Mouse (Mus musculus) T-helper 17 cell (primary cell): Measurements from ENCODE around the gene Pnck.

Source experiments
- in situ Hi-C, 2 experiments: fragments of 300-600 bp; cut with MboI, MseI; formaldehyde crosslinking; loops; 1 replicate in 1 of 2; 2 replicates in 1 of 2; pipeline ENCODE4 v1.15.1; 2025; ENCODE audit warnings: high pct_unique_total_duplicates in 2 of 2

Pnck gene

DNA sequence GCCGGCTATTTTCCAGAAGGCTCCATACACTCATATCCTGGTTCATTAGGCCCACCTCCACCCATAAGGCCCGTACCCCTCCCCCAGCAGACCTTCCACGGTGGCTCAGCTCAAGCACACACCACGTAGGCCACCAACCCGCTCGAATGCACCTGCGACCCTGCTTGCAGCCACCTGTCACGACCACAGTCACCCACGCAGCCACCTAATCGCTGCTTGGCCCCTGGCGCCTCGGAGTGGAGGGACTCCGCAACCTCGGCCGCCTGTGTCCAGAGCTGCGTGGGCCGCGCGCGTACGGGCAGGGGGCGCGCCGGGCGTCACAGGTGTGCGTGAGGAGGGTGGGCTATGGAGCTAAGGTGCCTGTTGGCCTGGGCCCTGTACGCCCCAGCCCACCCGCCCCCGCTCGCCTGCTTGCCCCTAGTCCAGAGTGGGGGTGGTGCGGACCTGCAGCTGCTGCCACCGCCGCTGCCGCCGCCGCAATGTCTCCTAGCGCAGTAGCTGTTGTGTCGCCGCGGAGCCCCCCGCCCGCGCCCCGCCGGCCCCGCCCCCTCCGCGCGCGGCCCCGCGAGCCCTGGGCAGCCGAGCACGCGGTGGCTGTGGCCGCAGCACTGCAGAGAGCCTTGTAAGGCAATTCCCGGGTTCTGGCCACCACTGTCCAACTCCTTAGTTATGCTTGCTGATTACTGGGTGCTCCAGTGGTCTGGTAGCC is at the start of gene Pnck:
Pnck (minus strand) TSS at position 543 of the 709 bp plus-strand sequence.
- in situ Hi-C loops = loop anchor here (5.0 to 25.0 kb wide), 3 partner anchors 67 to 647 kb away; no protein-coding TSS in a partner anchor

DNA sequence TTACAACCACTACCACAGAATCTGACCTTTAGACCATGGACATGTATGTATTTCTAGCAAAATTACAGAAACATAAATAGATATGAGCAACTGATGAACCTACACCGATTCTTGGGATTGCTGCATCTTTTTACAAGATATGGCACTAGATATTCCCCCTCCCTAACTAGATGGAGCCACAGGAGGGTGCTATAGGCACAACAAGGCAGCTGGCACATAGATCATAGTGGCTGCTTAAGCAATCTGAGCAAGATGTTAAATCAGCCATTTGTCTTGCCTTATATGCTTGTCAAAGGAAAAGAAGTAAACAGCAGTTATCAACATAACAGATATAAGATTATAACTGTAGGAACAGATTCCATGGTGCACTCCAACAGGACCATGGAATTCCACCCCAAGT is 40.6 kb upstream of the Pnck start:
- in situ Hi-C loops = no loop called here

DNA sequence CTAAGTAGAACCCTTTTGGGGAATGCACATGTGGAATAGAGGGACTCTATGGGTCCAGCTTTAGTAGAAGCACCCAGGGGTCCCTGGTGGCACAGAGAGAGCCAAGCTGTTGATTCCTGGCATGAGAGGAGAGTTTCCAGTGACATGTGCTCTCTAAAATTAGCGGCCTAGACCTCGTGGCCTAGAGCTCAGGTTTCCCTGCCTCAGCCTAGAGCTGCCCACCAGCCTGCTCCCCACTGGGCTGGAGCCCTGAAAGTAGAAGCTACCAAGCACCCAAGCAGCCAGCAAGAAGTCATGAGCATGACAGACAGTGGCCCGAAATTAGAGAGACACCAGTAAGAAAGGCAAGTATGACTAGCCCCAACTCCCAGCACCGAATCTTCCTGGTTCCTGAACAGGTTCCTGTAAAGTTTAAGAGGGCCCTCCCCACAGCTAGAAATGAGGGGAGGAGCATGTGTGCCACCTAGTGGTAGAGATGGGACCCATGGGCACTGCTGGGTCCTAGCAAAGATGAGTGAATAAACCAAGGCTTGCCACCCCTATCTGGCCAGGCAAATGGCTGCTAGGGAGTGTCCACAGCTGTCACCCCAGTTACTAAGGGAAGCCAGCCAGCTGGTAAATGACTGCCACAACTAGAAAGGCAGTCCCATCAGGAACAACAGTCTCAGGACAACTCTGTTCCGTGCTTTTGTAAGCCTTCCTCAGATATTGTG is 31.2 kb upstream of the Pnck start:
- in situ Hi-C loops = loop anchor here in 1 of 2 experiments (10.0 kb wide), 1 partner anchor 1434 kb away; no protein-coding TSS in a partner anchor

DNA sequence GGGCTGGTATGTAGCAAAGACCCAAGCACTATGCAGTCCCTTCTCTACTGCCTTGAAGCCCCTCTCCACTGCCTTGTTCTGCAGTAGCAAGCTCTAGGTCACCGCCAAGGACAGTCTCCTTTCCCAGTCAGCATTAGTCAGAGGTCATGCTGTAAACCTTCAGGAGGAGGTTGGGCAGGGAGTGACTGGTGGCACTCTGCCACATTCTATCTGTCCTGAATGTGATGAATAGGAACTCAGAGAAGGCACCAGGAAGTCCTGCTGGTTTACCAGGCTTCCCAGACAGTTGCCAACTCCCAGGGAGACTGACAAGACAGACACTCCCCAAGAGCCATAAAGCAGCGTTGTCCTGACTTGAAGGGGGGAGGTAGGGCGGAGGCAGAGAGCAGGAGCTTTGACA is 25.7 kb upstream of the Pnck start:
- in situ Hi-C loops = no loop called here

DNA sequence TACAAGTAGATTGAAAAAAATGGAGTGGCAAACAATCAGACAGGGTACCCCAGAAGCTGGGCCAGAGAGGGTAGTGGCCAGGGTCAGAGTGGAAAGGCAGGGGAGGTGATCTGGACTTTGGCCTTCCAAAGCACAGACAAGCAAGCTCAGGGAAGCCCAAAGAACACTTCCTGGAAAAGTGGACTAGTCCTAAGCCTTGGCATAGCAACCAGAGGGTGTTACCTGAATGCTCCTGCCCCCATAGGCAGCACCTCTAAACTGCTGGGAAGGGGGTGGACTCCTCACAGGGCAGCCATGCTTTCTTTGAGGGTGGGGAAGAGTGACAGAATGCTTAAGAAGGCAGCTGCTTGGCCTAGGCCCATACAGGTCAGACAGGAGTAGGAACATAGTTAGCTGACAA is 25.1 kb upstream of the Pnck start:
- in situ Hi-C loops = no loop called here

DNA sequence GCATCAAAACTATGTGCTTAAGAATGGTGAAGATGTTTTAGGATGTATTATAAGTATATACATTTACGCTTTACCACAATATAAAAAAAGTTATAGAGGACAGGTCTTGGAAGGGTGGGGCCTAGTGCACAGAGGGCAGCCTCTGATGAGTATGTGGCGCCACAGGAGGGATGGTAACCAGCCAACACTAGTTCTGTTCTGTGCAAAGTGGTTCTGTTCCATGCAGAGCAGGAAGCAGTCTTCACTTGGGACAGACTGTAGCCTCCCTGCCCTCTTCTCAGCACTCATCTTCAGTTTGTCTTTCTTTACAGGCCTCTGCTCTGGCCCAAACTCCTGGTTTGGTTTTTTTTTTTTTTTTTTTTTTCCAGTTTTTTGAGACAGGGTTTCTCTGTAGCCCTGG is 24.2 kb upstream of the Pnck start:
- in situ Hi-C loops = no loop called here

DNA sequence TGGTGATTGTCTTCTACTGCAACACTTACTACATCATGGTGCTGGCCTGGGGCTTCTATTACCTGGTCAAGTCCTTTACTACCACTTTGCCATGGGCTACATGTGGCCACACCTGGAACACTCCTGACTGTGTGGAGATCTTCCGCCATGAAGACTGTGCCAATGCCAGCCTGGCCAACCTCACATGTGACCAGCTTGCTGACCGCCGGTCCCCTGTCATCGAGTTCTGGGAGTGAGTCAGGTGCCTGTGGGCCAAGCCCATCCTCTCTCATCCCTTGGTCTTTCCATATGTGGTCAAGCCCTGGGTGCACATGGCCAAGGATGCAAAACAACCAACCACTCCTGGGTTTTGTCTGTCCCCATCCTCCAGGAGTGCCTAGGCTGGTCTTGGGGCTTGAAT is 16.8 kb upstream of the Pnck start:
- in situ Hi-C loops = no loop called here

DNA sequence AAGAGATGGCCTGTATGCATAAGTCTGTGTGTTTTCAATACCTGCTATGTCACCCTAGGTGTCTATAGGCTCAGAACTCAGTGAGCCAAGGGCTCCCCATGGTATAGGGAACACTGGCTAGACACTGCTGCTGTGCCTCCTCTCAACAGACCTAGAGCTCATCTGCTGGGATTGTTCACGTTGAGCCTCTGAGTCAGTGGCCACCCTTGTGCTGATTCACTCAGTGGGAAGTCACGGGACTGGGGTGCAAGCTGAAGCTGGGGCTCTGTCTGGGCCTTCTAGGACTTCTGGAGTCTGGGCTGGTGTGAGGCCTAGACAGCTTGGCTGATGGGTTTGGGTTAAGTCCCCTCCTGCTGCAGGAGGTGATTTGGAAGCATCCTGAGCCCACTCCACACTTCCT is 15.3 kb upstream of the Pnck start:
- in situ Hi-C loops = no loop called here

DNA sequence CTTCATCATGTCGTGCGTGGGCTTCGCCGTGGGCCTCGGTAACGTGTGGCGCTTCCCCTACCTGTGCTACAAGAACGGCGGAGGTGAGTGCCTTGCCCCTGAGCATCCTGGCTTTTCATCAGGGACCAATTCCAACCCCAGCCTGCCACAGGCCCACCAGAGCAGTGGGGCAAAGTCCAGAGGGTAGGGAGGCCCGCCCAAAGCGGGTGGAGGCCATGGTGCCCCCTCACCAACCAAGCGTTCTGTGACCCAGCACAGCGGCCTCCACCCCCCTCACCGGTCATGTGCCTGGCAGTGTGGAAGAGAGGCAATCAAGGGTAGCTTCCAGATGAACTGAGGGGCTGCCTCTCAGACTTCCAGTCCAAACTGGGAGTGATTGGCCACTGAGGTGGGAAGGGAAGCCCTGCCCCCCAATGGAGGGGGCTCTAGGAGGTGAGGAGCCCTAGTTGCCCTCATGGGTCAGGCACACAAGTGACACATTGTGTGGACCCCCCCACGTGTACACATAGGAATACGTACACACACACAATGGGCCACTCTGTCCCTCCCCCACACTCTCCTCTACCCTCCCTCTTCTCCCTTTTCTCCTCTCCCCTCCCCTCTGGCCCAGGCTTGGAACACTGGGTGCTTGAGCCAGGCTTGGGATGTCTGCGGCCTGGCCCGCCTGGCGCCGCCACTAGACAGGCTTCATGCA is 14.2 kb upstream of the Pnck start:
- in situ Hi-C loops = loop anchor here in 1 of 2 experiments (25.0 kb wide), 1 partner anchor 662 kb away; no protein-coding TSS in a partner anchor

DNA sequence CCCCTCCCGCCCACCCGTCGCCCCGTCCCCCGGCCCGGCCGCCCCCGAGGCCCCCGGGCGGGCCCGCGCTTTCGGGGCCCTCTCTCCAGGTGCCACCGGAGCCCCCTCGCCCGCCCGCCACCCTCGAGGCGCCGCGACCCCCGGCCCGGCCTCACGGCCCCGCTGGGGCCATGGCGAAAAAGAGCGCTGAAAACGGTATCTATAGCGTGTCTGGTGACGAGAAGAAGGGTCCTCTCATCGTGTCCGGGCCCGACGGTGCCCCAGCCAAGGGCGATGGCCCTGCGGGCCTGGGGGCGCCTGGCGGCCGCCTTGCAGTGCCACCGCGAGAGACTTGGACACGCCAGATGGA is 13.7 kb upstream of the Pnck start:
- in situ Hi-C loops = loop anchor here in 1 of 2 experiments (25.0 kb wide), 1 partner anchor 661 kb away; no protein-coding TSS in a partner anchor

DNA sequence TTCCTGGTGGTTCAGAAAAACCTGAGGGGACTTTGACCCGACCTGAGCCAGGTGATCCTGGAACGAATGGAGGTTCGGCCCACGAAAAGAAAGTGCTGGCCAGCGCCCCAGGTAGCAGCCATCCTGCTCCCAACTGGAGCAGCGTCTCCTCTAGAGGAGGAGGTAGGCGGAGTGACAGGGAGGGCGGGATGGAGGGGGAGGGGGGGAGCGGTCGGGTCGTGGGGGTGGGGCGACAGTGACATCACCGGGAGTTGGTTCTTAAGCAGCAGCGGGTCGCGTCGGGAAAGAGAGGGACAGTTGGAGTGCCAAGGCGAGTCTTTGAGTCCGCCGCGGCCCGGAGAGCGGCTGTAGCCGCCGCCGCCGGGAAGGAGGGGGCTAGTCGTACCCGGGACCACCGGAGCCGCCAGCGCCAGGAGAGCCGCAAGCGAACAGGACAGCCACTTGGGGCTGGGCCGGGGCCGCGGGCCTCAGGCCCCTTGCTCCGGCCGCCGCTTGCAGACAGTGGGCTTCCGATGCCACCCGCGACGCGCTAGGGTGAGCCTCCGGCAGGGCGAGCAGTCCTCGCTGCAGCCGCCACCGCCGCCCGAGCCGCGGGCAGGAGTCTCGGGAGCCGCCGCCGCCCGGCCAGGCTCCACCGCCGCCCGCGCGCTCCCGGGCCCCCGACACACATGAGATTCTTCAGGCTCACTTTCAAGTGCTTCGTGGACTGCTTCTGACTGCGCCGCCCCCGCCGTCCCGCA is 13.1 kb upstream of the Pnck start, which contains the start of gene Slc6a8:
Slc6a8 (plus strand) TSS at position 272 of the 740 bp plus-strand sequence.
- in situ Hi-C loops = loop anchor here in 1 of 2 experiments (25.0 kb wide), 1 partner anchor 661 kb away; no protein-coding TSS in a partner anchor

DNA sequence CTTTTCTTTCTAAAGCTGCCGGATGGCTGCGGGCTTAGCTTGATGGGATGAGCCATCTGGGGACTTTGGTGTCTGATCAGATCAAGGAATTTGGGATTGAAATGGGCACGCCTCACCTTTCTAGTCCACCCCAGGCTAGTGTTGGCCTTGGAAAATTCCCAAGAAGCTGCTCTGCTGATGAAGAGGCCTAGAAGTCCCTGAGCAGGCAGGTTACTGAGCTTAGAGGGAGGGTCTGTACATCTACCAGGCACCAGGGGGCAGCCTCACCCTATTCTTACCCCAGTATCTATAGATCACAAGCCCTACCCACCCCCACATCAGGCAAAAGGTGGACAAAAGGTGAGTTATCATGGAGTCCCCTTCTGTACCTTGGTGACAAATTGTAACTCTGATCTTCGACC is 12.1 kb upstream of the Pnck start:
- in situ Hi-C loops = loop anchor here in 1 of 2 experiments (25.0 kb wide), 1 partner anchor 660 kb away; no protein-coding TSS in a partner anchor

DNA sequence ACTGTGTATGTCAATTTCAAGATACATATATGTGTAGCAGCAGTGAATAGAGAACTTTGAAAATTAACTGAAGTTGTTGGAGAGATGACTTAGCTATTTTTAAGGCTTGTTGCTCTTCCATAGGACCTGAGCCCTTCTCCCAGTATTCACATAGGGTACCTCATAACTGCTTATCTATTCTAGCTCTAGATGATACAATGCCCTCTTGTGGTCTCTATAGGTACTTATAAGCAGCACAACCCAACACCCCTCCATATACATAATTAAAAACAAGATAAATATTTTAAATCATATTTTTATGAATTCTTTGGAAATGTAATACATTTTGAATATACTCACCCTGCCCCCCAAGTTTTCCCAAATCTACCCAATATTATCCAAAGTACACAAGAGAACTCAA is 3.2 kb upstream of the Pnck start:
- in situ Hi-C loops = loop anchor here in 1 of 2 experiments (25.0 kb wide), 1 partner anchor 651 kb away; no protein-coding TSS in a partner anchor

DNA sequence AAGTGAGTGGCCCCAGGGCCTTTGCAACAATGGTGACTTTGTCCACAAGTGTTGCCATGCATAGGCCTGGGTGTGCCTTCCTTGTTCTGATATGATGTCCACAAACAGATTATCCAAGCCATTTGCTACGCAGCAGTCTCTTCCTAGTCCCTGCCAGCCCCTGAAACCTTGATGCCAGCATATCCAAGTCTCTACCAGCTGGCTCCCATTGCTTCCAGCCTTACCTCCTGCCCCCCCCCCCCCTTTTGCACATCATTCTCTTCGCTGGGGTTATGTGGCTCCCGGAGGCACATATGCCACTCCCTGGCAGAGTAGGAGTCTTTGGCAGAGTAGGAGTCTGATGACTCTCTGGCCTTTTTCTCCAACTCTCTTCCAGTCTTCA is 358 bp upstream of the Pnck start:
- in situ Hi-C loops = loop anchor here in 1 of 2 experiments (25.0 kb wide), 1 partner anchor 648 kb away; no protein-coding TSS in a partner anchor

DNA sequence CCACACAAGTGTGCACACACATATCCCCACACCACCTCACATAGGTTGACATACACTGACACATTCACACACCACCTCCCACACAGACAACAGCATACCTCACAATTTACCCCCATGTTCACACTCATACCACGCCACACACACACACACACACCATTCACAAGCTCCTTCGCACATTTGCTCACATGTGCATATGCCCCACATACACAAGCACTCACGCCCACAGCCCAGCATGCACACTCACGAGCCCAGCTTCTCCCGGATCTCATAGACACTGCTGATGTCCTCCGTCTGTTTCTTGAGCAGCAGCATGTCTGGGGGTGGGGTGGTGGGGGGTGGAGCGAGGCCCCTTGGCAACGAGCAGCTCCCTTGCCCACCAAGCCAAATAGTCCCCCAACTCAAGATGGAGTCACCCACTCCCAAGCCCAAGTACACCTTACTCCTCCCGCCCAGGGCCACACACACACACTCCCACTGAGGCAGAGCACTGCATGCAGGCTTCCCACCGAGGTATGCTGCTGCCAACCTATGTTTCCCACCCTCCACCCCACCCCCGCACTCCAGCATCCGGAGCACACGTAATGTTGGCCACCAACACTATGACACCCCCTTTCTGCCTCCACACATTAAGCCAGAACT is 862 bp downstream of the Pnck start:
- in situ Hi-C loops = loop anchor here (5.0 to 25.0 kb wide), 3 partner anchors 67 to 647 kb away; no protein-coding TSS in a partner anchor

DNA sequence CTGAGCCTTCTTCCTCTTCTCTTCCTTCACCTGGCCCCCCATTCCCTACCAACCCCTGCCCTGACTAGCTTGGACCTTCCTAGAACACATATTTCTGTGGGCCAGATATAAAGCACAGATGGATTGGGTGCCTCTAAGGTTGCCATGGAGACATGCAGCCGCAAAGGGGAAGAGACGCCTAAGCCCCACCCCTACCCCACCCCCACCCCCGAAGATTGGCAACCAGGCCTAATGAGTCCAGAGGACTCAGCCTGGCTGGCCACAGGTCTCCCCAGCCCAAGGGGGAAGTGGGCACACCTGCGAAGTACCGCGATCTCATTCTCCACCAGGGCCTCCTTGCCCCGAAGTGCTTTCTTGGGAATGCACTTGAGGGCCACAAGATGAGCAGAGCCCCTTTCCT is 1.5 kb downstream of the Pnck start:
- in situ Hi-C loops = loop anchor here (5.0 to 25.0 kb wide), 3 partner anchors 66 to 646 kb away; no protein-coding TSS in a partner anchor

DNA sequence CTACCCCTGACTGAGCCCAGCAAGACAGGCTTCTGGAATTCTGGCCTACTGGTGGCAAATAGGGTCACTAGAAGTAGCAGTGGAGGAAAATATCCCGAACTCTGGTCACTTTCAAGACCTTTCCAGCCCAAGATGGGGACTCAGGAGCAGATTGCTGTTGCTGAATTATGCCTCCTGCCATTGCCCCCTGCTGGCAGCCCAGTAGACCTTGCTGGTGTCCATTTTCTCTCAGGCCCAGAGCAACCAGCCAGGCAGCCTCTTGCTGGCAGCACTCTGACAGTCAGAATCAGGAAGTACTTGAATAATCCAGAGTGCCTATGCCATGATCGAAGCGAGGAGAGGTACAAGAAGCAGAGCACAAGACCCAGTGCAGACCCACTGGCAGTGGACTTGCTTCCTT is 4.4 kb downstream of the Pnck start:
- in situ Hi-C loops = loop anchor here (5.0 to 25.0 kb wide), 3 partner anchors 63 to 643 kb away; no protein-coding TSS in a partner anchor

DNA sequence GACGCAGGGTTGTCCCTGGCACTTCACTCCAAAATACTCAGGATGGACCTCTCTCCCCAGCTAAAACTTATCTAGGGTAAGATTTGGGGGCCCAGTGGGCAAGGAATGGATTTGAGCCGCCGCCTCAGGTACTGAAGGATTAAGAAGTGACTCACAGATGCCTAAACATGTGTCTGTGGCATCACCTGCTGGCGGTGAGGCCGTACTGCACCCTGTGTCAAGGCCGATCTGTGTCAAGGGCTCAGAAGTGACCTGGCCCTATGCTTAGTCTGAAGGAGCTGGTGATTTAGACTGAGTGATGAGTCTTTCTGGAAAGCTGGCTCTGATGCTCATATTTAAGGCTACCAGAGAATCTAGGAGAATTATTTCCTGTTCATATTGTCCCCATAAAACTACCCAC is 5.7 kb downstream of the Pnck start:
- in situ Hi-C loops = loop anchor here (5.0 to 25.0 kb wide), 4 partner anchors 67 to 642 kb away; no protein-coding TSS in a partner anchor

DNA sequence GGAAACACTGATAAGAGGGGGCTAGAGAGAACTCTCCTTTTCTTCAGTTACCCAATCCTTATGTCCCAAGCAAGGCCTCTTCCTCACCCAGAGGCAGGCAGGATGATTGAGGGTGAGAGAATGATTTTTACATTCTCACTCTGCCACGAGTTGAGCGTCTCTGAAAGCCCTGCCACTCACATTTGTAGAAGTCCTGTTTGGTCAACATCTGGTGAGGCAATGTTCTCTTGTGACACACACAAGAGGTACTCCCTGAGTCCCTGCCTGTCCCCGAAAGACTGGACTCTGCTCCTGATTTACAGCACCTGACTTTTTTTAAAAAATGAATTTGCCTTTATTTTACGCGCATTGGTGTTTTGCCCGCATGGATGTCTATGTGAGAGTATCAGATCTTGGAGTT is 6.5 kb downstream of the Pnck start:
- in situ Hi-C loops = loop anchor here (5.0 to 25.0 kb wide), 4 partner anchors 66 to 641 kb away; no protein-coding TSS in a partner anchor

DNA sequence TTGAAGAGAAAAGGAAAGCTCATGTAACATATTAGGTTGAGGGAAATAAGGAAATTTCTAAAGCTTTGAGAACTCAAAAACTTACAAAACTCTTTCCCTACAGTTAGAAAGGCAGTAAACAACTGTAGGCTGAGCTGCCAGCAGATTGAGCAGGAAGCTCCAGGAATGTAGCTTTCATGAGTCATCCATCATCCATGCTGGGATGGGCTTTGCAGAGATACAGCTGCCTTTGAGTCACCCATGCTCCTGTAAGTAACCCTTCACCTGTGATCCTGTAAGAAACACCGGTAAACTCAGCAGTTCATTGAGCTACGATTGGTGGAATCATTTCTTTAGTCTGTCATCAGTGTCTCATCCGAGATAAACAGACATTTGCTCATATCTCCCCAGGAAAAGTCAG is 9.0 kb downstream of the Pnck start:
- in situ Hi-C loops = loop anchor here (5.0 to 25.0 kb wide), 4 partner anchors 64 to 639 kb away; no protein-coding TSS in a partner anchor
